Mouse (Mus musculus) fat pad, adult 2 months (tissue): Measurements from ENCODE around the gene Fer.
A peak's percentile ranks its signal among the peaks of the same experiment; 100 is the strongest.

Experiments used
- DNase-seq: peaks from one replicate; pipeline ENCODE4 v3.0.0-alpha.2; 2011; ENCODE audit warnings: low read depth, low spot score; ENCODE audit errors: extremely low read depth

The Fer gene

GRCm38 (mm10) chr17:63974253-63974652 lies 111.4 kb downstream of the Fer start:
- no peak for DNase-seq

GRCm38 (mm10) chr17:63978794-63979571 lies 116.1 kb downstream of the Fer start:
- no peak for DNase-seq

- DNase-seq: no peak
Observed at GRCm38 (mm10) chr17:63980167-63980566, 117.3 kb downstream of the Fer start.

- peak; percentile 43 for DNase-seq
Observed at GRCm38 (mm10) chr17:63988710-63989109, 125.8 kb downstream of the Fer start.

- no peak for DNase-seq
Observed at GRCm38 (mm10) chr17:63991160-63991559, 128.3 kb downstream of the Fer start.

GRCm38 (mm10) chr17:63995921-63996320 lies 133.1 kb downstream of the Fer start:
- no peak for DNase-seq

DNA sequence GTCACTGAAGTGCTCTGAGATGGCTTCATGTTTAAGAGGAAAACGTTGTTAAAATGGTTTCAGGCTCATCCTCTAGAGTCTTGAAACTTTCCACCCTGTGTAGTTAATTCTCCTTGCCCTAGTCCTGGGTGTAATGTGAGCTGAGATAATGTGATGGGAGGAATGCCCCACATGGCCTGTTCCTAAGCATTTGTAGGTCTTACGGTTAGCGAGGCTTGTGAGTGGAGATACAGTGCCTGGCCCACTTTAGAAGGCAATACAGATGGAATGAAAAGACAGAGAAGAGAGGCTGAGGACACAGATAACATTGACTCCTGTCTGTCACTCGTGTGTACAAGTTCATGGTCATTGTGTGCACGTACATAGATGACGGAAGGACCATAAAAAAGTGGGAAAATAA lies 134.8 kb downstream of the Fer start:
- DNase-seq: no peak

- DNase-seq: no peak
Observed at GRCm38 (mm10) chr17:64003444-64003843, 140.6 kb downstream of the Fer start.

- no peak for DNase-seq
Observed at GRCm38 (mm10) chr17:64005575-64006249, 142.8 kb downstream of the Fer start.

DNA sequence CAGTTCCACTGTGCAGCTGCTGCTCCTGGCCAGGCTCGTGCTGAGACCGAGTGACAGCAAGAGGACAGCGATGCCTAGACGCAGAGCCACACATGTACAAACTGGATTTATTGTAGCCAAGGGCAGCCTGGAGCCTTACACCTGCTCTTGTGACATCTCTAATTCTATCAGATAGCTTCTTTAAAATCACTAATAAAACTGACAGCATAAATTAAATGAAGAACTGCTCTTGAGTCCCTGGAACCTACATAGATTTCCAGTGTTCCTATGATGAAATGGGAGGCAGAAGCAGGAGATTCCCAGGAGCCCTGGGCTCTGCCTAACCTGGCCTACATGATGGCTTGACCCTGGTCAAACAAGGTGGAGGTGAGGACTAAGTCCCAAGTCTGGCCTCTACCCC lies 153.7 kb downstream of the Fer start:
- peak; percentile 77 for DNase-seq

GRCm38 (mm10) chr17:64018240-64018639 lies 155.4 kb downstream of the Fer start:
- peak; percentile 62 for DNase-seq

- DNase-seq: no peak
Observed at GRCm38 (mm10) chr17:64018870-64019269, 156.0 kb downstream of the Fer start.

GRCm38 (mm10) chr17:64019646-64020045 lies 156.8 kb downstream of the Fer start:
- DNase-seq: no peak

- DNase-seq: no peak
Observed at GRCm38 (mm10) chr17:64026485-64026884, 163.6 kb downstream of the Fer start.

DNA sequence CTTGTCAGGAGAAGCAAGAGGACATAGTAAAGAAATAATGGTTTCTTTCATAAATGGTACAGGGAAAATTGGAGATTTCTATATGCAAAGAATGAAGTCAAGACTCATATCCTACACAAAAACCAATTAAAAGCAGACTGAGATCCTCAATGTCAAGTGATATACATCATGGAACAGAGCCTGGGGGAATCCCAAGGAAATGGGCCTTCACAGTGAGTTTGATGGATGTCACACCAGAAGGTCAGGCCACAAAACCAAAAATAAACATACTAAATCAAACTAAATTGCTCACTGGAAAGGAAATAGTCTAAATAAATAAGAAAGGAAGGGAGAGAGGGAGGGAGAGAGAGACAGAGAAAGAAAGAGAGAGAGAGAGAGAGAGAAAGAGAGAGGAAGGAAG lies 178.9 kb downstream of the Fer start:
- no peak for DNase-seq

- DNase-seq: no peak
Observed at GRCm38 (mm10) chr17:64045326-64045725, 182.5 kb downstream of the Fer start.

DNA sequence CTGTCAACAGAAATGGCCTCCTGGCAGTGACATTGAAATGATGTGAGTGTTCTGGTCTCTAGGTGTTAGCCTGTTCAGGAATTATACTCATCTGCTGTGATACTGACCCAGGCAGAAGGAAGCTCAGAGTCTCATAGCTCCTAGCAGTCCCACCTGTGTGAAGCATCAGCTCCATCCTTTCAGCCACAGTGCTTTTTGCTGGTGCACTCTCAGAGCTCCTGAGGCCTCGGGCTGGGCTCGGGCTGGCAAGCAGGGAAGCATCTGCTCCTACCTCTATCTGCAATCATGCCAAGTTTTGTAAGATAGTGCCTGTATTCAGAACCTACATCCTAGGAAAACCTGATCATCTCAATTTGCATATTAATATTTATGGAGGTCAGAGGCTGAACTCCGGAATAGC lies 183.7 kb downstream of the Fer start:
- no peak for DNase-seq

- no peak for DNase-seq
Observed at GRCm38 (mm10) chr17:64050911-64051310, 188.0 kb downstream of the Fer start.

- no peak for DNase-seq
Observed at GRCm38 (mm10) chr17:64053636-64054035, 190.8 kb downstream of the Fer start.

DNA sequence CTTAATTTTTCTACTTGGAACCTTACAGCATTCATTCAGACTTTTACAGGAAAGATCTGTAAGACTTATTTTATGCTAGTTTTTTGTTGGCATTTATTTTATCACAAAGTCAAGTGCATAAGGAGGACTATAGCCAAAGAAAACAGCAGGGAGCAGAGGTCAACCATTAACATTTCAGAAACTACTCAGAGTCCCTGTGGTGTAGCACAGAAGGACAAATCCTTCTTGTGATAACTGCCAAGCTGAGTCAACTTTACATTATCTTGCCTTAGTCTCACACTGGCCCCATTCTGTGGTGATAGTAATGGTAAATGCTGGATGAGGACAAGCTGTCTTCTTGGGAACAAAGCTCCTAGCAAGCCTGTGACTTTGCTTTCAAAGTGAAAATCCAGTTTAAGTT lies 197.7 kb downstream of the Fer start:
- no peak for DNase-seq

- no peak for DNase-seq
Observed at GRCm38 (mm10) chr17:64065243-64065642, 202.4 kb downstream of the Fer start.

- no peak for DNase-seq
Observed at GRCm38 (mm10) chr17:64077392-64077791, 214.5 kb downstream of the Fer start.

- DNase-seq: no peak
Observed at GRCm38 (mm10) chr17:64084751-64085150, 221.9 kb downstream of the Fer start.
